Mouse (Mus musculus) right cerebral cortex, postnatal 4 days (tissue): ENCODE data around the gene Cdh1.
"Not testable (repeated sequence)": the region's sequence is repeated elsewhere in the genome, so short reads cannot be mapped to it uniquely, and the experiment has no call there.

Experiments used
- DNase-seq: peaks from one replicate; pipeline ENCODE4 v3.0.0-alpha.2; 2022

The Cdh1 gene

DNA sequence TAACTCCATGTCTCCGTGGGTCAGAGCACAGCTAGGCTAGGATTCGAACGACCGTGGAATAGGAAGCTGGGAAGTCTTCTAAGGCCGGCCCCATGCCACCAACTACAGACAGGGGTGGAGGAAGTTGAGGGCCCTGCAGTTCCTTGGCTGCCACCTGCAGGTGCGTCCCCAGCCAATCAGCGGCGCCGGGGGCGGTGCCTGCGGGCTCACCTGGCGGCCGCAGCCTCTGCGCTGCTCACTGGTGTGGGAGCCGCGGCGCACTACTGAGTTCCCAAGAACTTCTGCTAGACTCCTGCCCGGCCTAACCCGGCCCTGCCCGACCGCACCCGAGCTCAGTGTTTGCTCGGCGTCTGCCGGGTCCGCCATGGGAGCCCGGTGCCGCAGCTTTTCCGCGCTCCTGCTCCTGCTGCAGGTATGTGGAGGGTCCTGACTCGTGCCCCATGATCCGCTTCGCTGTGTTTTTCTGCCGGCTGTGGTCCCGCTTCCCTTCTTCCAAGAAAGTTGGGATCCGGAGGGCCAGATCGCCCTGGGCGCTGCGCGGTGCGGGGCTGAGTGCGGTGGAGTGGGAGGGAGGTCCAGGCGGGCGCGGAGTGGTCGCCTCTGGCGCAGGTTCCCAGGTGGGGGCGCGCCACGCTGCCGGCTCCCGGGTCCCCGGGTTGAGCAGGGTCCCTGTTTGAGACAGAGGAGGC is at the start of gene Cdh1:
Cdh1 (plus strand) TSS at position 221 of the 689 bp plus-strand sequence.
- peak; percentile 19 for DNase-seq

DNA sequence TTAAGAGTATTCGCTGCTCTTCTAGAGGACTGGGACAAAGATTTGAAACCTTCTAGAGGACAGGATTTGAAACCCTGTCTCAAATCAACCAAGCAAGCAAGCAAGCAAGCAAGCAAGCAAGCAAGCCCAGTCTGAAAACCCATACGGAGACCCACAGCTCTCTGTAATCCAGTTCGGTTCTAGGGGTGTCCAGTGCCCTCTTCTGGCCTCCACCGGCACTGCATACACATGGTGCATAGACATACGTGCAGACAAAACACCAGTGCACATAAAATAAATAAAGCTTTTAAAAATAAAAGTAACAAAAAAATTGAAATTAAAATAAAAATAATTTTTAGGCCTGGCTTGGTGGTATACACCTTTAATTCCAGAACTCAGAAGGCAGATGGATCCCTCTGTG is 49.1 kb upstream of the Cdh1 start:
- no peak for DNase-seq

DNA sequence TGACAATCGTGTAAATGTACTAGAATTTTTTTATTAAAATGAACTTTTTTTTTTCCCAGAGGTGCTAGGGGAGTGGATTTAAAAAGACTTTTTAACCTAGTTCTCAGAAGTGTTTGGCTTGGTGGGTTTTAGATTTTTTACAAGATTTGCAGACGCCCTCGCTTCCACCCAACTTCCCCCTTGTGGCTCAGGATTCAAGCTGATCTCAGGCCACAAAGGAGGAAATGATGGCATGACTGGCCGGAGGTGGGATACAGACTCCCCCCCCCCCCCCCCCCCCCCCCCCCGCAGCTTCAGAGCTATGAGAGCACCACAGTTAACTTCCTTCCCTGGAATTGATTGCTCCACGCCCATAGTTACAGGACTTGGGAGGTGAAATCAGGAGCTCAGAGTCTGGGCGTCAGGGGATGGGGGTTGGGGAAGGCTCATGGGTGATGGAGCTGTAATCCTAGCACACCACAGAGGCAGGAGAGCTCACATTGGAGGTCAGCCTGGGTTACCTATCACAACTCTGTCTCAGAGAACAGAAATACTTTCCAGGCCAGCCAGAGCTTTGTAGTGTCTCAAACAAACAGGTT is 47.0 kb upstream of the Cdh1 start:
- DNase-seq: no peak

DNA sequence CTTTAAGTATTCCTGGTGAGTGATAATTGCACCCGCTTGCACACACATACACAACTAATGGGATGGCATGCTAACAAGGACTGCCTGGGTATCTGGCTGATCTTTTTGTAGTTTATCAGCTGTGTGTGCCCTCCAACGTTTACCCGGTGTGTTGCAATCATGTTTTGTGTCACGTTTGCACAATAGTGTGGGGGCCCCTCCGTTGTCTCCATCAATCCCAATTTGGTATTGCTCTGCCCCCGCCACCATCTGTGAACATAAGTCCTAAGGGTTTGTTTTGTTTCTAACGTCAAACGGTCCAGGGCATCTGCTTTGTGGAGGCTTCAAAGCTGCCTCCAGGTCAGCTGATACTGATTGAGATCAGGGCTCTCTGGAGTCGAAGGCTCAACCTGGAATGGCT is 43.3 kb upstream of the Cdh1 start:
- no peak for DNase-seq

DNA sequence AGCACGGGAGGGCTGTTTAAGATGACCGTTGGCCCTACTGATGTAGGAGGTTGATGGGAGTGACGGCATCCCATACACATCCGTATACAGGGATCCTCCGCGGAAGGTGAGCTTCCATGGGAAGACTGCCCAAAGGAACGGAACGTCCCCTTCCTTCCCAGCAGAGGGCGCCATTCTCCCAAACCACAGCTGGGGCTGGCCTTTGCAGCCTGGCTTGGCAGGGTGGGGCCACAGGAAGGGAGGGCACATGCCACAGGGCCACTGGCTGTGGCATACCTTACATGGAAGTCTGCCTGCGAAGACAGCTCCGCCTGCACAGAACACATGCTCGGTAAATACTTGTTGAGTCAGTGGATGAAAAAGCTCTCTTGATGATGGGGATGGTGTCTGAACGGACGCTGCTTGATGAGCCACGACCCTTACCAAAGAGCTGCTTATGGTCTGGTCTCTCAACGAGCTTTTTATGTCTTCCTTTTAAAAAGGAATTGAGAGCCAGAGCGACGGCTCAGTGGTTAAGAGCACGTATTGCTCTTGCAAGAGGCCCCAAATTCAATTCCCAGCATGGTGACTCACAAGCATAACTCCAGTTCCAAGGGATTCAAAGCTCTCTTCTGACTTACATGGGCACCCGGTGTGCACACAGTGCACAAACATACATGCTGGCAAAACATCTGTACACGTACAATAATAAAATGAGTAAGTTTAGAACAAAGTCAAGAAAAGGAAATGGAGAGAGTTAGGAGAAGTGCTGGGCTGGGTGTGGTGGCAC is 41.9 kb upstream of the Cdh1 start:
- peak; percentile 26 for DNase-seq

DNA sequence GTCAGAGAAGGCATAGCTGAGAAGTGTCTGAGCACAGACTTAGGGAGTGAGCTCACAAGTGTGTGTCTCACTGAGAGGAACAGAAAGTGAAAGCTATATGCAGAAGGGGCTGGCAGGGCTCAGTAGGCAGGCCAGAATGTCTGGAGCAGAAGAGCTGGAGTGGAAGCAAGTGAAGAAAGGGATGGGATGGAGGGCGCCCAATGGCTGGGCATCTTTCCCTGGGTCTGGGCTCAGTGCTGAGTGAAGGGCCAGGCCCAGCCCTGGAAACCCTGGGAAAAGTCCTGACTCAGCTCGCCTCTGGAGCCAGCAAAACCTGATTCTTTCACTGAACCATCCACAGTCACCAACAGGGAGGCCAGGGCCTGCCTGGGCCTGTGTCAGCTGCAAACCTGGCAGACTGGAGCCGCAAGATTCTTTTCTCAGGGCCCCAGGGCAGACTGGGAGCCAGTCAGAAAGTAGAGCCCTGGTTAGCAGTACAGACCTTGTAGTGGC is 39.4 kb upstream of the Cdh1 start:
- DNase-seq: no peak

DNA sequence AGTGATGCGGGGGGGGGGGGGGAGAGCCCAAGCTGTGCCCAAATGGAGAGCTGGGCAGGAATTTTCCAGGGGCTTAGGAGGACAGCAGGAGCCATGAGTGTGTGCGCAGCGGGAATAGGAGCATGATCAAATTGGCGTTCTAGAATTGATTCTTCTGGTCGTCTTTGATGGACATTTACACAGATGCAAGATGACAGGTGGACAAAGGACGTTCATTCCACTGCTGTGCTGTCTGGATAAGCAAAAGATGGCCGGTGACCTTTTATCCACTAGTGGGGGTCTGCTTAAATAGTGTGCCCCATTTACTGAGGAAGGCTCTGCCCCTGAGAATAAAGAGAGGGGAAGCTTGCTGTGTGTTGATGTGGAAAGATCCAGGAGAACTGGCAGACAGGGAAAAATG is 34.1 kb upstream of the Cdh1 start:
- DNase-seq: no peak

DNA sequence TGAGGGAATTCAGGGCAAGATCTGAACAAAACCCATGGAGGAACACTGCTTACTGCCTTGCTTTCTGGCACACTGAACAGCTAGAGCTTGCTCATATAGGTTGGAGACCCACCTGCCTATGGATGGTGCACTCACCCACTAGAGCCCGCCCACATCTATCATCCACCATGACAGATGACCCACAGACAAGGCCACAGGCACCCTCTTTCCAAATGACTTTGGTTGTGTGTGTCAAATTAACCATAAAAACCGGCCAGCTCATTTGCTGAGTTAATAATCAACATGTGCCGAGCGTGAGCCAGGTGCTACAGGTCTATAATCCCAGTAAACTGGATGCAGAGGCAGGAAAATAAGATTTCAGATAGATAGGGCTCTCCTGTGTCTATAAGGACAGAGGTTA is 32.8 kb upstream of the Cdh1 start:
- DNase-seq: no peak

DNA sequence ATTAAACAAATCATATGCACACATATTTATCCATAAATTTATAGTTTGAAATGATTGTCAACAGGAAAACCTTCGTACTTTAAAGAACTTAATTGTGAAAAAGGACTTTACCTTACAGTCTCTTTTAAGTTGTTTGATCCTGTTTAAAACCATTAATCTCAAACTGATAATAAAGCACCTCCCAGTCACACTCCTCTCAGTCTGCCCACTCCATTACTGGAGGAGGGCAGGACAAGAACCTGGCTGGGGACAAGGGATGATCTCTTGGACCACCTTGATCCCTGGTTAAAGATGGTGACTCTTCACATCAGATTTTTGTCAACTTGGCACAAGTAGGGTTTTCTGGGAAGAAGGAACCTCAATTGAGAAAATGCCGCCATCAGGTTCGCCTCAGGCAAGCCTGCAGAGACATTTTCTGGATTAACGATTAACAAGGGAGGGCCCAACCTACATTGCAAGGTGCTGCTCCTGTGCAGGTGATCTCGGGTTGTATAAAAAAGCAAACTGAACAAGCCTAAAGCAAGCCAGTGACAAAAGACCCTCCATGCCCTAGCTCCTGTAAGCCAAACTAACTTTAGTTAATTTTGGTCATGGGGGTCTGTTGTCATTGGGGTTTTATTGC is 31.5 kb upstream of the Cdh1 start:
- DNase-seq: no peak

DNA sequence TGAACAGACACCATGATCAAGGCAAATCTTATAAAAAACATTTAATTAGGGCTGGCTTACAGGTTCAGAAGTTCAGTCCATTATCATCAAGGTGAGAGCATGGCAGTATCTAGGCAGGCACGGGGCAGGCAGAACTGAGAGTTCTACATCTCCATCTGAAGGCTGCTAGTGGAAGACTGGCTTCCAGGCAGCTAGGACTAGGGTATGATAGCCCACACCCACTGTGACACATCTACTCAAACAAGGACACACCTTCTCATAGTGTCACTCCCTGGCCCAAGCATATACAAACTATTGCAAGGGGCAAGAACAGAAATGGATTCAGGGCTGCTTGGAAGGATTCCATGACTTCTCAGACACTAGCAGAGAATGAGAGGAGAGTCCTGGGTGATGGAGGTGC is 31.0 kb upstream of the Cdh1 start:
- DNase-seq: not testable (repeated sequence)

DNA sequence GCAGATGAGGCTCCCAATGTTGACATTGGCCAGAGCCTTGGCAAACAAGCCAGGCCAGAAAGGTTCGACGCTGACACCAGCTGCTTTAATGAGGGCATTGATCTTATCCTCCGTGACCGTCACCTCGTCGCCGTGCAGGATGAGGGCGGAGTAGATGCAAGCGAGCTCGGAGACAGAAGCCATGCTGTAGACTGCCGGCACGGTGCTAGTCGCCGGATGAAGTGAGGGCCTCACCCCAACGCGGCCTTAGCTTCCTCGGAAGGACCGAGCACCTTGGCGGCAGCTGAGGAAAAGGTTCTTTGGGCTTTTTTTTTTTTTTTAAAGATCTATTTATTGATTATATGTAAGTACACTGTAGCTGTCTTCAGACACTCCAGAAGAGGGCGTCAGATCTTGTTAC is 30.0 kb upstream of the Cdh1 start, which contains the start of gene Gm10073:
Gm10073 (minus strand) TSS at position 294 of the 400 bp plus-strand sequence.
- not testable (repeated sequence) for DNase-seq

DNA sequence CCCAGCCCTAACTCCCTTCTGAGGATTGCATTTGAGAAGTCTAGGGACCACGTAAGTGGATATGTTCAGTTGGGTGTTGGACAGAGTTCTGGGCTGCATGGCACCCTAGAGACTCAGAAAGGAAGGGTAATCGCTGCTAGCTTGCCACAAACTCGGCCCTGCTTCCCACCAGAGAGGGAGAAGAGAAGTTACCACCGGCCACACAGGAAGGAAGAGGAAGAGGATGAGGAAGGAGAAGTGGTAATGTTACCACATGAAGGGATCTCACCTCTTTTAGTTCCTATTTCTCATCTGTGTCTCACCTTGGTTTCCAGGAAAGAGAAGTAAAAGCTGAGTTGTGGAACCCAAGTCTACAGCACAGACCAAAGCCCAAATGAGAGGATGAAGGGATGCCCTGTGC is 28.9 kb upstream of the Cdh1 start:
- no peak for DNase-seq

DNA sequence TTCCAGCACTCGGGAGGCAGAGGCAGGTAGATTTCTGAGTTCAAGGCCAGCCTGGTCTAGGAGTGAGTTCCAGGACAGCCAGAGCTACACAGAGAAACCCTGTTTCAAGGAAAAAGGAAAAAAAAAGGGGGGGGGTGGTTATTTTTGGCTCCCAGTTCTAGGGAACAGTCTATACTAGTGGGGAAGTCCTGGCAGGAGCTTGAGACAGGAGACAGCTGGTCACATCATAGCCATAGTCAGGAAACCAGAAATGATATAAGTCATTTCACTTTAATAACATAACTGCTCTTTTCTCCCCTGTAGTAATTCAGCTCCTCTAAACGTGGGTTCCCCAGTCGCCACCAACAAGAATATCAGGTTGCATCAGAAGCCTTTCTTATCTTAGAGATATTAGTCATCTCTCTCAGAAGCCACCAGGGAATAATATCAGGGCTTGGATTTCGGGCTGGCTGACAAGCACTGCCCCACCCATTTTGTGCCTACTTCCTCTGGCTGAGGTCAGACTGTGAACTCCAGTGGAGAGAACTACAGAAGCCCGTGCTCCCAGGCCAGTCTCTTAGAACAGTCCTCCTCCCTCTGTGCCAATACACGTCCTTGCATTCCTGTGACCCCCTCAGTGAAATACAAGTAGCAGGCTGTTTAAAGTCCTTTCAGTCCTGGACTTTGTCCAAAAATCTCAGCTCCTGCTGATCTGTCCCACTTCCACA is 26.1 kb upstream of the Cdh1 start:
- DNase-seq: no peak

DNA sequence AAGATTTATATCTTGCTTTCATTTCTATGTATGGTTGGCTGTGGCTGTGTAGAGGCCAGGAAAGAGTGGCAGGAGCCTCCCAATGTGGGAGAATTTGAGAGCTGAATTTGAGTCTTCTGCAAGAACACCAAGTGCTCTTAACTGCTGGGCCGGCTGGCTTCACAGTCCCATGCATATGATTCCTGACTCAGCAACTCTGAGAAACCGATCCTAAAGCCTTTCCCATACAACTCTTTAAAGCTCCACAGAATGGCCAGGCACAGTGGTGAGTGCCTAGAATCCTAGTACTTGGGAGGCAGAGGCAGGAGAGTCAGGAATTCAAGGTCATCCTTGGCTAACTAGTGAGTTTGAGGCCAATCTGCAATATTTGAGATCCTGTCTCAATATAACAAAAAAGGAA is 23.6 kb upstream of the Cdh1 start:
- DNase-seq: no peak

DNA sequence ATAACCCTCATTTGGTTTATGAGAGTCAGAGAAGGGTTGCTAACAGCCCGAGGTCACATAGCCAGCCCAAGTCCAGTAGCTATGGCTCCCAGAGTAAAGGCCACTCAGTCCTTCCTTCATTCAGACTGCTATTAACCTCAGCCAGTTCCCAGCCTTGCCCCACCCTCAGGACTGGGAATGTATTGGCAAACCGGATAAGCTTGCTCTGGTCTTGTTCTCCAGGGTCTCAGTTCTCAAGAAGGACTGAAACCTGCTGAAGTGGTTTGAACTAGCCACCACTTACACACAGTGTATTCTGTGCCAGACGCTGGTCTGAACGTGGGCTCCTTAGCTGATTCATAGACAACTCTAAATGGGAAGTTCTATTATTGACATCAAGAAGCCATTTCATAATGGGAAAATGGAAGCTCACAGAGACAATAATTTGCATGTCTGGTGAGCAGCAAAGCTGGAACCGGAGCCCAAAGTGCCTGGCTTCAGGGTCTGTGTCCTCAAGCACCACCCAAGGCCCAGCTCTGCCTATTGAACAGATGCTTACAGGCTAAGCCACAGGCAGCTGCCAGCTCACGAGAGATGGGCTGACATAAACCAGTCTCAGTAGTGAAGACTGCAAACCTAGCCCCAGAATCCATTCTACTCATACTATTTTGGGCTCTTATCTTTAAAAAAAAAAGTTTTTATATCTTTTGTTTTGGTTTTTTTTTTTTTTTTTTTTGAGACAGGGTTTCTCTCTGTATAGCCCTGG is 21.6 kb upstream of the Cdh1 start:
- DNase-seq: no peak

DNA sequence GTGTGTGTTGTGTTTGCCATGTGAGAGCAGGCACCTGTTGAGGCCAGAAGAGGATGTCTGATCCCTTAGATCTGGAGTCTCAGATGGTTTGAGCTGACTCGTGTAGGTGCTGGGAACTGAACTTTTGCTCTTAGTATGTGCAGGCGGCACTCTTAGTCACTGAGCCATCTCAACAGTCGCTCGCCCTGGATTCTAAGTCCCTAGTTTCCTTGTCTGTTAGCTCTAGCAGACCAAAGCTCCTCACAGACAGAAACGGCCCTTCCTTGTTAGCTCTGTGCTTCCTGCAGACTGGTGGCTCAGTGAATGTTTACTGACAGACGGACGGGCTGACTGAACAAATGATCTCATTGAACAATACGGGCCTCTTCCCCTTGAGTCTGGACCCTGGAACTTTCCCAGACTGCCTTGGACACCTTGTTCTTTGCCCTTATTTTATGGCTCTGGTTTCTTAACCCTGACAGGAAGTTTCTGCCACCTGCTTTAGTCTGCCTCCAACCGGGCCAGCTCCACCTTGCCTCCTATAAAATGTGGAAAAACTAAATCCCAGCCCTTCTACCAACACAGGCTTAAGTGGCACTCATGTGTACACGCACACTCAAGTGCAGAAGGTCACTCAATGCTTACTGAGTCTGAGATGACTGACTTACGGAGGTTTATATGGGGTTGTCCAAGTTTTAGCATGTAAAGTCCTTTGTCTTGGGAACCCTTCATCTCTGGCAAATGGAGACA is 18.0 kb upstream of the Cdh1 start:
- DNase-seq: no peak

DNA sequence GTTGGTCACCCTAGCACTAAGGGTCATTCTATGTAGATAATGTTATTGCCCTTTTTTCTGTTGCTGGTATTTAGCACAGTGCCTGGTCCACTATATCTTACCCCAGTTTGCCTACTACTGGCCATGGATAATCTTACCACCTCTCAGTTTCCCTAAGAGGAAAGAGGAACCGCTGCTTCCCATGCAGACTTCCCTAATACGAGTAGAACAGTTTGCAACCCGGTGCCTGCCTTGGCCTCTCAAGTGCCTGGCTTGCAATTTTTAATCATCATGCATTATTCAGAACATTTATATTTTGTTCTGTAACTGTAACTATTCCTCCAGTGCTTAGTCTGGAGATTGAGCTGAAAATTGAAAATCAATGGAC is 17.5 kb upstream of the Cdh1 start:
- DNase-seq: no peak

DNA sequence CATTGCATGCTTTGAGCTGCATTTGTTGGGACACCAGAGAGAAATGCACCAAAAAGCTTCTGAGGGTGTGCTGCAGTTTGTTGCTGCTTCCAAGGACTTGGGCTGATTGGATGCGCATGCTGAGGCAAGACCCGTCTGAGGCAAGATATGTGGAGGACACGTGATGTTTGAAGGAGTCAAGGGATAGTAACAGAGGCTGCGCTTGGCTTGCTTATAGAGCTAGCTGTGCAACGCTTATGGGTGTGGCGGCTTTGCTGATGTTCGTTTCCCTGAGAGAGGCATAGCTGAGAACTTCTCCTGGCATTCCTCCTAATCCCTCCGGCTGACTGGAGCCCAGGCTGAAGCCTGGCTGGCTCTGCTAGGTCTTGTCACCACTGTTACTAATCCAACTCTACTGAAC is 16.3 kb upstream of the Cdh1 start:
- DNase-seq: no peak

DNA sequence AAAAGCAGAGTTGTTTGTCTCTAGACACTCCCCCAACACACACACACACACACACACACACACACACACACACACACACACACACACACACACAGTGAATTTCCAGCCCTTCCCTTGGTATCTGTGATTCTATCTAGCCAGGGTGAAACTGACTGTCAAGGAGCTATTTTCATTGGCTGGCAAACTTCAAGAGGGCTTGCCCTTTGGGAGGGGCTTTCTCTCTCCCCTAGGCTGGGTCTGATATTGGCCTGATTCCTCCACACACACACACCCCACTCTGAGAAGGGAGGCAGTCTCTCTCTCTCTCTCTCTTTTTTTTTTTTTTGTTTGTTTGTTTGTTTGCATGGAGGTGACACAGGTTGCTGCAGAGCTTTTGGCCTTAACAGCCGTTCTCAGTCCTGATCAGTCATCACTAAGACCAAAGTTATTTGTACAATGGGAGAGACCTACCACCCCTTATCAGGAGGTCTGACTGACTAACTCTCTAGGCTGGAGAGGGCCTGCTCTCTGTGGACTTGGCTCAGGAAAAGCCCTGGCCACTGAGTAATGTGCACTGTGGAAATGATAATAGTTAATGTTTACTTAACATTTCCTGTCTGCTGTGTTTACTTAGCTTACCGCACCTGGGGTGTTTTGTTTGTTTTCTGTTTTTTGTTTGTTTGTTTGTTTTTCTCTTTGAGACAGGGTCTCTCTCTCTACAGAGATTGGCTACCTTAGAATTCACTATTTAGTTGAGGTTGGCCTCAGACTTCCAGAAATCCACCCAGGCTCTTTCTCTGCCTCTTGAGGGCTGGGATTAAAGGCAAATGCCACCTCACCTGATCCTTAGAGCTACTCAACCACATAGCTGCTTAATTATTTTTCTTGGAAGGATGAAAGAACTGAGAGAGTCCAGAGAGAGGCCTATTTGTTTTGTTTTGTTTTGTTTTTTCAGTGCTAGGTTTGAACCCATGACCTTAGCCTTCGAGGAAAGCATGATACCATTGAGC is 14.4 kb upstream of the Cdh1 start:
- no peak for DNase-seq

DNA sequence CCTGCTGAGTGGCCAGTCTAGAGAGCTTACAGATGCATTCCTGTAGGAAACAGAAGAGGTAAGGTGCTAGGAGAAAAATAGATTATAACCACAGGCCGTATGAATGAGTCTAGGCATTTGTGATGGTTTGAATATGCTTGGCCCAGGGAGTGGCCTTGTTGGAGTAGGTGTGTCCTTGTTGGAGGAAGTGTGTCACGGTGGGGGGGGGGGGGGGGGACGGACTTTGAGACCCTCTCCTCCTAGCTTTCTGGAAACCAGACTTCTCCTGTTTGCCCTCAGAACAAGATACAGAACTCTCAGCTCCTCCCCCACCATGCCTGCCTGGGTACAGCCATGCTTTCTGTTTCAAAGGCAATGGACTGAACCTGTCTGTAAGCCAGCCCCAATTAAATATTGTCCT is 10.7 kb upstream of the Cdh1 start:
- DNase-seq: no peak
